Mouse (Mus musculus): ENCODE measurements at regions not wholly inside any gene's neighbourhood (a gene's known extent, or its start where the extent isn't known, plus 50 kb on each side); places are given as distances from the start of the nearest gene placed in this dataset.
"Not testable (repeated sequence)": the region's sequence is repeated elsewhere in the genome, so short reads cannot be mapped to it uniquely, and the experiment has no call there.

DNA sequence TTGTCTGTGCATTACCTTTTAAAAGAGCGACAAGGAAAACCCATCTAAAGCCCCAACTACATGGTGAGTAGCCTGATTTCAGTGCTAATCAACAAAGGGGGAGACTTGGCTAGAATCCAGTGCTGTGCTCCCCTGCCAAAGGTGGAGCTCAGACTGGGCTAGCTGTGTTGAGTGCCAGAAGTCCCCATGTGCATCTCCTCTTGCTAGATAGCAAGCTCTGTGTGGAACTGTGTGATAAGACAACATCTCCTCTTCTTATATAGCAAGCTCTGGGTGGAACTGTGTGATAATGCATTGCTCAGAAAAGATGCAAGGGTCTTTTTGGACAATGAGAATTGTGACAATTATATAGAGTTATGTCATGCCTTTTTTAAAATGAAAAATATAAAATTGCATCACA, 741.4 kb downstream of the Adam6a start:
- Histone ChIP-seq H3K9ac (replicated peaks; ENCODE audit: low read depth, low read length) (no peak overlapping the region), H3K9me3 (ENCODE audit: control insufficient read depth, low read depth, low read length) (peaks cover 4% of the 10 kb centered on the region; the same call in 1 of the 2 replicates), H3K36me3 (ENCODE audit: control insufficient read depth, insufficient read depth, low read length) (no peaks in the 10 kb centered on the region), H3K27ac (ENCODE audit: low read length) (no peak overlapping the region), H3K4me1 (ENCODE audit: control insufficient read depth, insufficient read depth, low read length) (no peaks in the 10 kb centered on the region), H3K4me2 (replicated peaks; ENCODE audit: low read depth, low read length) (no peak overlapping the region), H3K27me3 (ENCODE audit: control insufficient read depth, insufficient read depth, low read length) (no peaks in the 10 kb centered on the region), H3K4me3 (ENCODE audit: low read depth, low read length) (no peak overlapping the region)
- 86% methylated on average over 1 of the region's 1 CpGs for WGBS
- no peak for ATAC-seq (ENCODE audit: insufficient number of reproducible peaks, insufficient read depth, low FRiP score, low read depth)

DNA sequence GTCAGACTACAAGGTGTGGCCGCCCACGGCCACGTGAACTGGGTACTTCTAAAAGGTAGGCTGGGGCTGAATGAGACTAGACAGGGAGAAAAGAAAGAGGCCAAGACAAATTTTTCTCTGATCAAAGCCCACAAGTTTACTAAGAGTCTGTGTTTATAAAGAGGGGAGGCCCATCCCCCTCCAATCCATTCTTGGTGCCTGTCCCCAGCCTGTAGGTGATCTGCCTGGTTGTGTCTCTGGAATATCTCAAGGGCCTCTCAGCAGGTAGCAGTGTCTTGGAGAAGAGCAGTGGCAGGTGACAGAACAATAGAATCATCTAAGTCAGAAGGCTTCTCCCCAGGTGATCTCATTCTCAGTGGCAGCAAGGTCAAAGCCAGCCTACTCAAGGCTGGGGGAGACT, 743.3 kb downstream of the Adam6a start:
- H3K9me3 ChIP-seq (ENCODE audit: control insufficient read depth, low read depth, low read length) = peaks cover 4% of the 10 kb centered on the region; the same call in 1 of the 2 replicates
- H3K36me3 ChIP-seq (ENCODE audit: control insufficient read depth, insufficient read depth, low read length) = no peaks in the 10 kb centered on the region
- H3K27me3 ChIP-seq (ENCODE audit: control insufficient read depth, insufficient read depth, low read length) = no peaks in the 10 kb centered on the region
- no peak overlapping the region for H3K9ac ChIP-seq (replicated peaks; ENCODE audit: low read depth, low read length)
- no peaks in the 10 kb centered on the region for H3K4me1 ChIP-seq (ENCODE audit: control insufficient read depth, insufficient read depth, low read length)
- no peak overlapping the region for H3K4me3 ChIP-seq (ENCODE audit: low read depth, low read length)
- H3K27ac ChIP-seq (ENCODE audit: low read length) = no peak overlapping the region
- 84% methylated on average over 3 of the region's 3 CpGs for WGBS
- no peak overlapping the region for H3K4me2 ChIP-seq (replicated peaks; ENCODE audit: low read depth, low read length)
- ATAC-seq (ENCODE audit: insufficient number of reproducible peaks, insufficient read depth, low FRiP score, low read depth) = no peak

DNA sequence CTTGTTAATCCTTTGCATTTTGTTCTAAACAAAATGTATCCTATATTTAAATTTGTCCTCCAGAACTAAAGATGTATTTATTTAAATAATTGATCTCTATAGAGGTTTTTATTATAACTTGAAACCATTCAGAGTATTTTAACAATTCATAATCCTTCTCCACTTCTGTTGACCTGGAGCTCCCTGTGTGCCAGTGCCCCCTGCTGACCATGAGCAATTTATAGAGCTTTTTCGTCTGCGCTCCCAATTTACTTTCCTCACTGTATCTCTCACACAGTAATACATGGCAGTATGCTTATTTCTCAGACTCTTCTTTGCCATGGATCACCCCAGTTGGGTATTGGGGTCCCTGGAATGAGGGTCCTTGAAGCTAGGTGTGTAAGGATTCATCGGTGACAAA, 747.4 kb downstream of the Adam6a start:
- H3K27me3 ChIP-seq (ENCODE audit: control insufficient read depth, insufficient read depth, low read length) = no peaks in the 10 kb centered on the region
- no peaks in the 10 kb centered on the region for H3K36me3 ChIP-seq (ENCODE audit: control insufficient read depth, insufficient read depth, low read length)
- H3K4me1 ChIP-seq (ENCODE audit: control insufficient read depth, insufficient read depth, low read length) = no peaks in the 10 kb centered on the region
- no peak overlapping the region for H3K27ac ChIP-seq (ENCODE audit: low read length)
- H3K4me3 ChIP-seq (ENCODE audit: low read depth, low read length) = no peak overlapping the region
- H3K9me3 ChIP-seq (ENCODE audit: control insufficient read depth, low read depth, low read length) = 0 out of 2 replicates have a peak, but pooled peaks cover 3% of the 10 kb centered on the region
- H3K4me2 ChIP-seq (replicated peaks; ENCODE audit: low read depth, low read length) = no peak overlapping the region
- ATAC-seq (ENCODE audit: insufficient number of reproducible peaks, insufficient read depth, low FRiP score, low read depth) = no peak
- no peak overlapping the region for H3K9ac ChIP-seq (replicated peaks; ENCODE audit: low read depth, low read length)
- 91% methylated on average over 3 of the region's 3 CpGs for WGBS

DNA sequence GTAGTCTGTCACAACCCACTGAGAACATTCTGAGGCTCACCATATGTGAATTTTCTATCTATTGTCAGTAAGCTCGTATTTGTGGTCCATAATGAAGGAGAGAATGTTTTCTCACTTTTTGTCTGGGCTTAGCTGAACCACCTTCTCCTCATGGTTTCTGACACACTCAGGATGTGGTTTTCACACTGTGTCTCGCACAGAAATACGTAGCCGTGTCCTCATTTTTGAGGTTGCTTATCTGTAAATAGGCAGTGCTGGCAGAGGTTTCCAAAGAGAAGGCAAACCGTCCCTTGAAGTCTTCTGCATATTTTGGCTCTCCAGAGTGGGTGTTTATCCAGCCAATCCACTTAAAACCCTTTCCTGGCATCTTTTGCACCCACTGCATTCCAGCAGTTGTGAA, 756.1 kb downstream of the Adam6a start:
- Histone ChIP-seq H3K36me3 (ENCODE audit: control insufficient read depth, insufficient read depth, low read length) (no peaks in the 10 kb centered on the region), H3K27me3 (ENCODE audit: control insufficient read depth, insufficient read depth, low read length) (no peaks in the 10 kb centered on the region), H3K9me3 (ENCODE audit: control insufficient read depth, low read depth, low read length) (no peaks in the 10 kb centered on the region), H3K9ac (replicated peaks; ENCODE audit: low read depth, low read length) (no peak overlapping the region), H3K4me1 (ENCODE audit: control insufficient read depth, insufficient read depth, low read length) (no peaks in the 10 kb centered on the region), H3K4me2 (replicated peaks; ENCODE audit: low read depth, low read length) (no peak overlapping the region), H3K4me3 (ENCODE audit: low read depth, low read length) (no peak overlapping the region), H3K27ac (ENCODE audit: low read length) (no peak overlapping the region)
- no peak for ATAC-seq (ENCODE audit: insufficient number of reproducible peaks, insufficient read depth, low FRiP score, low read depth)
- 84% methylated on average over 5 of the region's 5 CpGs for WGBS

DNA sequence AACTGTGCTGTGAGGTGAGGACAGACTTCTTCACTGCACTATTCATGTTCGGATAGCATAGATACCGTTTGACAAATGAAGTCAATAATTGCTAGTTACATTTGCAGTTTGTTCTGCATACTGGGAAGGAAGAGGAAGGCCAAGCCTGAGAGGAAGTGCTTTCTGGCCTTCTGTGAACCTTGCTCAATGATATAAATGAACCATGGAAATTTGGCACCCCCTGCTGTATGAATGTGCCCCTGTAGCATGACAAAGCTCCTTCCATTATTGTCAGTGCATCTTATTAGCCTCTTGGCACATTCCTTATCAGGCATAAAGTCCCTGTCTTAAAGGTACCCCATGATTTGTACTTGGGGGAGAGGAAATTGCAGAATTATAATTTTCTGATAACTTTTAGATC, 758.0 kb downstream of the Adam6a start:
- no peaks in the 10 kb centered on the region for H3K4me1 ChIP-seq (ENCODE audit: control insufficient read depth, insufficient read depth, low read length)
- no peaks in the 10 kb centered on the region for H3K9me3 ChIP-seq (ENCODE audit: control insufficient read depth, low read depth, low read length)
- H3K27ac ChIP-seq (ENCODE audit: low read length) = no peak overlapping the region
- no peak overlapping the region for H3K9ac ChIP-seq (replicated peaks; ENCODE audit: low read depth, low read length)
- no peaks in the 10 kb centered on the region for H3K27me3 ChIP-seq (ENCODE audit: control insufficient read depth, insufficient read depth, low read length)
- no peak overlapping the region for H3K4me2 ChIP-seq (replicated peaks; ENCODE audit: low read depth, low read length)
- no peak for ATAC-seq (ENCODE audit: insufficient number of reproducible peaks, insufficient read depth, low FRiP score, low read depth)
- no peaks in the 10 kb centered on the region for H3K36me3 ChIP-seq (ENCODE audit: control insufficient read depth, insufficient read depth, low read length)
- WGBS = 84% methylated on average over 2 of the region's 2 CpGs
- no peak overlapping the region for H3K4me3 ChIP-seq (ENCODE audit: low read depth, low read length)

DNA sequence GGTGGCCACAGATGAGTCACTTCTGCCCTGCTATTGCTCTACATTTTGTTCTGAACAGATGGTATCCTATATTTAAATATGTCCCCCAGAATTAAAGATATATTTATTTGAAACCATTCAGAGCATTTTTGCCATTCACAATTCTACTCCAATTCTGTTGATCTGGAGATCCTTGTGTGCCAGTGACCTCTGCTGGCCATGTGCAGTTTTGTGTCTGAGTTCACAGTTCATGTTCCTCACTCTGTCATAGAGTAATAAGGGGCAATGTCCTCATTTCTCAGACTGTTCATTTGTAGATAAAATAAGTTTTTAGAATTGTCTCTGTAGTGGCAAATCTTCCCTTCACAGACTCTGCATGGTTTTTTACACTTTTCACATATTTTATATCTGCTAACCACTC, 788.8 kb downstream of the Adam6a start:
- ATAC-seq (ENCODE audit: insufficient number of reproducible peaks, insufficient read depth, low FRiP score, low read depth) = no peak
- no peaks in the 10 kb centered on the region for H3K27me3 ChIP-seq (ENCODE audit: control insufficient read depth, insufficient read depth, low read length)
- no peak overlapping the region for H3K4me2 ChIP-seq (replicated peaks; ENCODE audit: low read depth, low read length)
- no peaks in the 10 kb centered on the region for H3K36me3 ChIP-seq (ENCODE audit: control insufficient read depth, insufficient read depth, low read length)
- no peak overlapping the region for H3K4me3 ChIP-seq (ENCODE audit: low read depth, low read length)
- 0 out of 2 replicates have a peak, but pooled peaks cover 1% of the 10 kb centered on the region for H3K9me3 ChIP-seq (ENCODE audit: control insufficient read depth, low read depth, low read length)
- no peaks in the 10 kb centered on the region for H3K4me1 ChIP-seq (ENCODE audit: control insufficient read depth, insufficient read depth, low read length)
- no peak overlapping the region for H3K27ac ChIP-seq (ENCODE audit: low read length)
- H3K9ac ChIP-seq (replicated peaks; ENCODE audit: low read depth, low read length) = no peak overlapping the region

DNA sequence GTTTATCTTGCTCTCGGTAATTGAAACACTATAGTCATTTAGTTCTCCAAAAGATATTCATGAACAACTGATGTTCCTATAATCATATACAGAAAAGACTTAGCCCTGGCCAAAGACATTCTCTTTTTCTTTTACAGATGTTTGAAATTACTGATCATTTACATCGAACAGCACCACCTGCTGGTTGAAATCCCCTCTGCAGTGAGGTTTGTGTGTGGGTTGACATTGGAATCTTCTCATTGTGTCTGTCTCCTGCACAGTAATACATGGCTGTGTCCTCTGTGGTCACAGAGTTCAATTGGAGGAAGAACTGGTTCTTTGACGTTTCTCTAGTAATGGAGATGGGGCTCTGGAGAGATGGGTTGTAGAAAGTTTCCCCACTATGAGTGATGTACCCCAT, 822.6 kb downstream of the Adam6a start:
- H3K9me3 ChIP-seq (ENCODE audit: control insufficient read depth, low read depth, low read length) = peaks cover 3% of the 10 kb centered on the region; the same call in 1 of the 2 replicates
- ATAC-seq (ENCODE audit: insufficient number of reproducible peaks, insufficient read depth, low FRiP score, low read depth) = no peak
- 65% methylated on average over 3 of the region's 3 CpGs for WGBS
- no peaks in the 10 kb centered on the region for H3K27me3 ChIP-seq (ENCODE audit: control insufficient read depth, insufficient read depth, low read length)
- H3K4me1 ChIP-seq (ENCODE audit: control insufficient read depth, insufficient read depth, low read length) = no peaks in the 10 kb centered on the region
- H3K36me3 ChIP-seq (ENCODE audit: control insufficient read depth, insufficient read depth, low read length) = no peaks in the 10 kb centered on the region
- H3K4me3 ChIP-seq (ENCODE audit: low read depth, low read length) = no peak overlapping the region
- H3K4me2 ChIP-seq (replicated peaks; ENCODE audit: low read depth, low read length) = no peak overlapping the region
- H3K9ac ChIP-seq (replicated peaks; ENCODE audit: low read depth, low read length) = no peak overlapping the region
- H3K27ac ChIP-seq (ENCODE audit: low read length) = no peak overlapping the region

DNA sequence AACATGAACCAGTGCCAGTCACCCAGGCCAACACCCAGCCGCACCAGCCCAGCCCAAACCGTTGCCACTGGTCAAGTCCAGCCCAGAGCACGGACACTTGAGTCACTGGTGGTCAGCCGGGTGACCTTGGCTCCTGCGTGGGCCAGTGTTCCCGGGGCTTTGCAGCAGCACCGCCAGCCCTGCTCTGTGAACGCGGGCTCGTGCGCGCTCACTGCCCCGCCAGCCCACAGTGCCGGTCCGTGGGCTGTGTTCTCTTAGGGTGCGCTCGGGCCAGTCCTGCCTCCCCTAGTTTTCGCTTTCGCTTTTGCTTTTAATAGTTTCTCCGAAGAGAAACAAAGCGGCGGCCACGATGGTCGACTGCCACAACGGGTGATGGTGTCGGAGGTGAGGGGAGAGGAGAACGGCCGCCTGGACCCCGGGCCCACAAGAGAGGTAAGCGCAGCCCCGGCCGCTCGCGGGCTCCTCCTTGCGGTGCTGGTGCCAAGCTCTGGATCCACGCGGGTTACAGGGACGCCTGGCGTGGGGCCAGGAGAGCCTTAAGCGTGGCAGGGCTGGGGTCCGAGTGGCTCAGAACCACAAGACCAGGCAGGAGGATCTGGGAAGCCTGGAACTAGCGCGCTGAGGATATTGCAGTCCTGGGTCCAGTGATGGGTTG, 835.1 kb downstream of the Adam6a start:
- Histone ChIP-seq H3K4me3 (ENCODE audit: low read depth, low read length) (peak overlapping the region; percentile 13; the same call in 1 of the 2 replicates), H3K4me2 (replicated peaks; ENCODE audit: low read depth, low read length) (peak overlapping the region; percentile 23; the same call in 1 of the 2 replicates)
- not testable (repeated sequence) for H3K4me1 ChIP-seq (ENCODE audit: control insufficient read depth, insufficient read depth, low read length); H3K27ac ChIP-seq (ENCODE audit: low read length); H3K36me3 ChIP-seq (ENCODE audit: control insufficient read depth, insufficient read depth, low read length); H3K27me3 ChIP-seq (ENCODE audit: control insufficient read depth, insufficient read depth, low read length); ATAC-seq (ENCODE audit: insufficient number of reproducible peaks, insufficient read depth, low FRiP score, low read depth); H3K9ac ChIP-seq (replicated peaks; ENCODE audit: low read depth, low read length); H3K9me3 ChIP-seq (ENCODE audit: control insufficient read depth, low read depth, low read length)
- 30% methylated on average over 33 of the region's 43 CpGs for WGBS

DNA sequence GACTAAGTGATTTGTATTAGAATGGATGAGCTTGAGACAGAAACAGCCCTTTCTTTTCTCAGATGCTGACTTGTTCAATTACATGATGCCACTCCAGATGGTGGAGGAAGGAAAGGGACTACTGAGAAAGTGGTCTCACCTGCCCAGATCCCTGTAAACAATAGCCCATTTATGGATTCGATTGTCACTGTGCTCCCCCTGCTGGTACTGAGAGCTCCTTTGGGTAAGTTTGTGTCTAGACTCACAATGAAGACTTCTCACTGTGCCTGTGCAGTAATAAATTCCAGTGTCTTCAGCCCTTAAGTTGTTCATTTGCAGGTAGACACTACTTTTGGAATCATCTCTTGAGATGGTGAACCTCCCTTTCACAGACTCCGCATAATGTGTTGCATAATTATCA, 847.7 kb downstream of the Adam6a start:
- H3K9ac ChIP-seq (replicated peaks; ENCODE audit: low read depth, low read length) = no peak overlapping the region
- no peak overlapping the region for H3K4me3 ChIP-seq (ENCODE audit: low read depth, low read length)
- H3K4me2 ChIP-seq (replicated peaks; ENCODE audit: low read depth, low read length) = no peak overlapping the region
- H3K9me3 ChIP-seq (ENCODE audit: control insufficient read depth, low read depth, low read length) = peaks cover 5% of the 10 kb centered on the region; the same call in 1 of the 2 replicates
- no peaks in the 10 kb centered on the region for H3K4me1 ChIP-seq (ENCODE audit: control insufficient read depth, insufficient read depth, low read length)
- H3K27me3 ChIP-seq (ENCODE audit: control insufficient read depth, insufficient read depth, low read length) = no peaks in the 10 kb centered on the region
- no peak for ATAC-seq (ENCODE audit: insufficient number of reproducible peaks, insufficient read depth, low FRiP score, low read depth)
- no peaks in the 10 kb centered on the region for H3K36me3 ChIP-seq (ENCODE audit: control insufficient read depth, insufficient read depth, low read length)
- WGBS = 87% methylated on average over 2 of the region's 2 CpGs
- H3K27ac ChIP-seq (ENCODE audit: low read length) = no peak overlapping the region

Data from stomach, embryonic 14.5 days (tissue).